Mouse (Mus musculus): ENCODE data around the gene Defb7. TPM values are rescaled to one million over a fixed set of nuclear protein-coding genes. Genes with fewer than 3 reads are reported as not detected.

Gene Defb7
- not detected in 2 replicates for polyA plus RNA-seq (2012; rRNA removed)

GRCm38 (mm10) chr8:19494797-19495196 lies at the start of gene Defb7:
TSS of gene Defb7 (plus strand) at chr8:19495097.
- H3K4me1 ChIP-seq (ENCODE audit: control insufficient read depth, insufficient read depth, low read length): no peaks in the 10 kb centered on the region
- H3K27ac ChIP-seq (ENCODE audit: control insufficient read depth, insufficient read depth, low read depth, low read length): no peak within 1 kb of the TSS
- TF ChIP-seq POLR2A (IDR thresholded peaks at IDR 0.05; ENCODE audit: control insufficient read depth, low read depth, low read length) (no peak), CTCF (IDR thresholded peaks at IDR 0.05; ENCODE audit: control insufficient read depth, insufficient read depth, insufficient replicate concordance, low read depth, low read length) (no peak)

GRCm38 (mm10) chr8:19446378-19446777 lies 48.5 kb upstream of the Defb7 start:
- TF ChIP-seq POLR2A (IDR thresholded peaks at IDR 0.05; ENCODE audit: control insufficient read depth, low read depth, low read length): no peak
- TF ChIP-seq CTCF (IDR thresholded peaks at IDR 0.05; ENCODE audit: control insufficient read depth, insufficient read depth, insufficient replicate concordance, low read depth, low read length): no peak
- Histone ChIP-seq H3K27me3 (ENCODE audit: control insufficient read depth, insufficient read depth, low read length) (no peaks in the 10 kb centered on the region), H3K4me3 (ENCODE audit: control insufficient read depth, low read depth, low read length) (no peak overlapping the region), H3K36me3 (ENCODE audit: control insufficient read depth, insufficient read depth, low read length) (no peaks in the 10 kb centered on the region), H3K4me1 (ENCODE audit: control insufficient read depth, insufficient read depth, low read length) (no peaks in the 10 kb centered on the region), H3K27ac (ENCODE audit: control insufficient read depth, insufficient read depth, low read depth, low read length) (no peak overlapping the region)

More at GRCm38 (mm10) chr8:19494797-19495196, at the start of gene Defb7:
- no peaks in the 10 kb centered on the region for H3K27me3 ChIP-seq (ENCODE audit: control insufficient read depth, insufficient read depth, low read length)
- H3K4me3 ChIP-seq (ENCODE audit: control insufficient read depth, low read depth, low read length): no peak within 1 kb of the TSS
- H3K36me3 ChIP-seq (ENCODE audit: control insufficient read depth, insufficient read depth, low read length): no peaks in the 10 kb centered on the region

- no peak for TF ChIP-seq POLR2A (IDR thresholded peaks at IDR 0.05; ENCODE audit: control insufficient read depth, low read depth, low read length)
- no peak for TF ChIP-seq CTCF (IDR thresholded peaks at IDR 0.05; ENCODE audit: control insufficient read depth, insufficient read depth, insufficient replicate concordance, low read depth, low read length)
- H3K4me1 ChIP-seq (ENCODE audit: control insufficient read depth, insufficient read depth, low read length): no peaks in the 10 kb centered on the region
- no peaks in the 10 kb centered on the region for H3K27me3 ChIP-seq (ENCODE audit: control insufficient read depth, insufficient read depth, low read length)
- no peaks in the 10 kb centered on the region for H3K36me3 ChIP-seq (ENCODE audit: control insufficient read depth, insufficient read depth, low read length)
- no peak overlapping the region for H3K4me3 ChIP-seq (ENCODE audit: control insufficient read depth, low read depth, low read length)
- no peak overlapping the region for H3K27ac ChIP-seq (ENCODE audit: control insufficient read depth, insufficient read depth, low read depth, low read length)
Observed at GRCm38 (mm10) chr8:19461355-19461754, 33.5 kb upstream of the Defb7 start.

GRCm38 (mm10) chr8:19469026-19469425 lies 25.9 kb upstream of the Defb7 start:
- no peak for TF ChIP-seq POLR2A (IDR thresholded peaks at IDR 0.05; ENCODE audit: control insufficient read depth, low read depth, low read length)
- TF ChIP-seq CTCF (IDR thresholded peaks at IDR 0.05; ENCODE audit: control insufficient read depth, insufficient read depth, insufficient replicate concordance, low read depth, low read length): no peak
- Histone ChIP-seq H3K36me3 (ENCODE audit: control insufficient read depth, insufficient read depth, low read length) (no peaks in the 10 kb centered on the region), H3K4me3 (ENCODE audit: control insufficient read depth, low read depth, low read length) (no peak overlapping the region), H3K27ac (ENCODE audit: control insufficient read depth, insufficient read depth, low read depth, low read length) (no peak overlapping the region), H3K4me1 (ENCODE audit: control insufficient read depth, insufficient read depth, low read length) (no peaks in the 10 kb centered on the region), H3K27me3 (ENCODE audit: control insufficient read depth, insufficient read depth, low read length) (no peaks in the 10 kb centered on the region)

- TF ChIP-seq POLR2A (IDR thresholded peaks at IDR 0.05; ENCODE audit: control insufficient read depth, low read depth, low read length) (no peak), CTCF (IDR thresholded peaks at IDR 0.05; ENCODE audit: control insufficient read depth, insufficient read depth, insufficient replicate concordance, low read depth, low read length) (no peak)
- H3K36me3 ChIP-seq (ENCODE audit: control insufficient read depth, insufficient read depth, low read length): no peaks in the 10 kb centered on the region
- H3K27me3 ChIP-seq (ENCODE audit: control insufficient read depth, insufficient read depth, low read length): no peaks in the 10 kb centered on the region
- no peak overlapping the region for H3K4me3 ChIP-seq (ENCODE audit: control insufficient read depth, low read depth, low read length)
- no peak overlapping the region for H3K27ac ChIP-seq (ENCODE audit: control insufficient read depth, insufficient read depth, low read depth, low read length)
- no peaks in the 10 kb centered on the region for H3K4me1 ChIP-seq (ENCODE audit: control insufficient read depth, insufficient read depth, low read length)
Observed at GRCm38 (mm10) chr8:19500524-19500923, 5.6 kb downstream of the Defb7 start.

GRCm38 (mm10) chr8:19535195-19535829 lies 40.4 kb downstream of the Defb7 start:
- Histone ChIP-seq H3K4me3 (ENCODE audit: control insufficient read depth, low read depth, low read length) (peak overlapping the region; percentile 83), H3K4me1 (ENCODE audit: control insufficient read depth, insufficient read depth, low read length) (peaks cover 7% of the 10 kb centered on the region), H3K27me3 (ENCODE audit: control insufficient read depth, insufficient read depth, low read length) (no peaks in the 10 kb centered on the region), H3K36me3 (ENCODE audit: control insufficient read depth, insufficient read depth, low read length) (no peaks in the 10 kb centered on the region), H3K27ac (ENCODE audit: control insufficient read depth, insufficient read depth, low read depth, low read length) (no peak overlapping the region)
- TF ChIP-seq CTCF (IDR thresholded peaks at IDR 0.05; ENCODE audit: control insufficient read depth, insufficient read depth, insufficient replicate concordance, low read depth, low read length) (no peak), POLR2A (IDR thresholded peaks at IDR 0.05; ENCODE audit: control insufficient read depth, low read depth, low read length) (no peak)

GRCm38 (mm10) chr8:19540376-19540775 lies 45.5 kb downstream of the Defb7 start:
- Histone ChIP-seq H3K27ac (ENCODE audit: control insufficient read depth, insufficient read depth, low read depth, low read length) (no peak overlapping the region), H3K36me3 (ENCODE audit: control insufficient read depth, insufficient read depth, low read length) (no peaks in the 10 kb centered on the region)

More at GRCm38 (mm10) chr8:19540376-19540775, 45.5 kb downstream of the Defb7 start:
- no peak overlapping the region for H3K4me3 ChIP-seq (ENCODE audit: control insufficient read depth, low read depth, low read length)
- TF ChIP-seq CTCF (IDR thresholded peaks at IDR 0.05; ENCODE audit: control insufficient read depth, insufficient read depth, insufficient replicate concordance, low read depth, low read length) (no peak), POLR2A (IDR thresholded peaks at IDR 0.05; ENCODE audit: control insufficient read depth, low read depth, low read length) (no peak)
- H3K27me3 ChIP-seq (ENCODE audit: control insufficient read depth, insufficient read depth, low read length): no peaks in the 10 kb centered on the region
- H3K4me1 ChIP-seq (ENCODE audit: control insufficient read depth, insufficient read depth, low read length): peaks cover 5% of the 10 kb centered on the region

Other genes starting within 250 kb of the Defb7 start
- gene Defb5, start 247.5 kb upstream of the Defb7 start, polyA plus RNA-seq (2012; rRNA removed): not detected in 2 replicates
- gene Defb3, start 201.7 kb upstream of the Defb7 start, polyA plus RNA-seq (2012; rRNA removed): not detected in 2 replicates
- not detected in 2 replicates for gene Defb8, start 47.5 kb upstream of the Defb7 start, polyA plus RNA-seq (2012; rRNA removed)
- gene 4930467E23Rik, start 234.5 kb downstream of the Defb7 start, polyA plus RNA-seq (2012; rRNA removed): 8.3 and 13.2 TPM in 2 replicates